Mouse (Mus musculus) thymus, adult 18-20 months (tissue): Measurements from ENCODE around the gene Spag16.

ENCODE experiments used
- DNase-seq, 2 experiments: peaks; one replicate each; pipeline ENCODE4 v3.0.0; 2022; ENCODE audit warnings: mixed read lengths in 2 of 2

The Spag16 gene

GRCm38 (mm10) chr1:70518918-70519317 is 692.1 kb downstream of the Spag16 start:
- DNase-seq: no peak

DNA sequence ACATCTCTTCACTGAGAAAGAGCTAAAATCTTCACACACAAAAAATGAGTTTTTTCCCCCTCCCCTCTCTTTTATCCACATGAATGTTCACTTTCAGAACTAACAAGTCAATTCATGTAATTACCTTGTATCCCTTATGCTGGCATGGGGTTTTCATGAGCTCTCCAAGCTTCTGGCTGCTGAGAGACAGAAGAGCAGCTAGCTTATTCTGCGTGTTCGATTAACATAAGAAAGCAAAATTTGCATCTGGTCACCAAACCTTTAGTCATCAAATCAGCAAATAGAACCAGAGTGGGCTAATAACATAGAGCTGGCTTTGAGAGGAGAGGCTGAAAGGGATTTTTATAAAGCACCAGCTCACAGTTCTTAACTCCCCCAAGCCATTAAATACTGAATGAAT is 700.4 kb downstream of the Spag16 start:
- DNase-seq: no peak

GRCm38 (mm10) chr1:70529771-70530170 is 703.0 kb downstream of the Spag16 start:
- no peak for DNase-seq

- DNase-seq: no peak
These were observed 725.1 kb downstream of the Spag16 start for GRCm38 (mm10) chr1:70551839-70552238.

GRCm38 (mm10) chr1:70621805-70622204 is 795.0 kb downstream of the Spag16 start:
- DNase-seq: no peak

DNA sequence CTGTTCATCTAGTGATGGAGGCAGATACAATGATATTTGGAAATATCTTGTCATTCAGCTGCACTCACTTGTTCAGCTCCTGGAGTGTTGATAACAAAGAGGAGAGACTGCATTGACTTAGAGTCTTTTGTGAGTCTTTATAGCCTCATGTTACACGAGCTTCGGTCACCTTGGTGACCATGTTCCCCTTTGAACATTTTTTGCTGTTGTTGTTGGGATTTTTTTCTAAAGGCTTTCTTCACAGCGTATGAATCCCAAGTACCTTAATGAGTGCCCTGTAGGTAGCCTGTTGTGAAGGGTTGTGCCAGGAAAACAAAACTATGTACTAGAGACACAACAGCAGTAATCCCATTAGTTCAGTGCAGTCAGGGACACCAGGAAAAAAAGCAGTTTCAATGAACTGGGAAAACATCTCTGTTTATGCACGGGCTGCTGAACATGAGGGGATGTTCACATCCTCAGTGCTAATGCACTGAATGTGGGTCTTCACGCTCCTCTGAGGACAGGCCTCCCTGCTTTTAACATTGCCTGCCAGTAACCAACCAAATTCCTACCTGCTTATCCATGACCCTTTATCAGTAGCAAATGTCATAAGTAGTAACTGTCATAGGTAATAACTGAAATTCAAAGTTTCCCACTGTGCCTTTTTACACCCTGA is 798.2 kb downstream of the Spag16 start:
- no peak for DNase-seq

DNA sequence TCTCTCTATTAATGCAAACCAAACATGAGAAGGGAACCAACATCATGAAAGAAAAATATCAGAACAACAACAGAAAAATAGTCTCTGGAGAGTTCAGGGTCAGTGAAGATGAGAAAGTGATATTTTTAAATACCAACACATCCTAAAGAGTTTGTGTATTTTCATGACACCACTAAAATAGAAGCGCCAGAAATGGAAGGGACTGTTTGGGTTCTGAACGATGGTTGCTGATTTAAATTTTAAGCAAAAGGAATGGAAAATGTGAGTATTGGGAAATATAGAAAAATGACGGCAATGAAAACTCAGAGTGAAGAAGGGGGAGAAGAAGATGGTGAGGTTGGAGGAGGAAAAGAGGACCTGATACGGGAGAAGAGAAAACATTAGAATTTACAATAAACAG is 825.9 kb downstream of the Spag16 start:
- DNase-seq: no peak

DNA sequence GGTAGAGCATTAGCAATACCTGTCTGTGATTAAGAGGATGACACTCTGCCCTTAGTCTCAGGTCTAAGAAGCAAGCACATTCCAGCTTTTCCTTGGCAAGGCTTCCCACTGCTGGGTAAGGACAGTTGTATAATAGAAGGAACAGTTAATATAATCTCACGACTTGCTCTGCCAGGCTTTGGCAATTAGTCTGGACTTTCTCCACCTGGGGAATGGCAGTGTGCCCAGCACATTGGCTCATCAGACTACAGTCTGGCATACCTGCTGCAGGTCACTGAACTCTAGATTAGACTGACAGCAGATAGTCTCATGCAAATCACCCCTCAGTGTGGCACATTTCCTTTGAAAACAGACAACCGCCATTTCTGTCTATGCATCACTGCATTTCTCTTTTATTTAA is 865.8 kb downstream of the Spag16 start:
- DNase-seq: no peak

- DNase-seq: no peak
These were observed 873.5 kb downstream of the Spag16 start for GRCm38 (mm10) chr1:70700270-70700669.

DNA sequence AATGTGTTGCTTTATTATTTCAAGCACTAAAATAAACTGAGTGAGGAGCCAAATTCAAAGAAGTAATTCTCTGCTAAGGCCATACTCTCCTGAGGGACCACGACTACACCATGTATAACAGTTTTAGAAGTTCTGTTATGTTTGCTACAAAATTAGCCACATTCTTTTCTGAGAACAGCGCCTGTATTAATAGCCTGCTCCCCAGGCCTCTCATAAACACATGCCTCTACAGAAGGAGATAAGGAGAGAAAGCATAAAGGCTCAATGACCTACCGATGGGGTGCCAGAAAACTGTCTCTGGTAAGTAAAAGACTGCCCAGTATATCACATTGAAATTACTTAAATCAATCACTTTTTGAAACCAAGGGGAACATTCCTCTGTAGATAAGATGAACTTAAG is 877.2 kb downstream of the Spag16 start:
- no peak for DNase-seq

GRCm38 (mm10) chr1:70705821-70706220 is 879.1 kb downstream of the Spag16 start:
- no peak for DNase-seq

DNA sequence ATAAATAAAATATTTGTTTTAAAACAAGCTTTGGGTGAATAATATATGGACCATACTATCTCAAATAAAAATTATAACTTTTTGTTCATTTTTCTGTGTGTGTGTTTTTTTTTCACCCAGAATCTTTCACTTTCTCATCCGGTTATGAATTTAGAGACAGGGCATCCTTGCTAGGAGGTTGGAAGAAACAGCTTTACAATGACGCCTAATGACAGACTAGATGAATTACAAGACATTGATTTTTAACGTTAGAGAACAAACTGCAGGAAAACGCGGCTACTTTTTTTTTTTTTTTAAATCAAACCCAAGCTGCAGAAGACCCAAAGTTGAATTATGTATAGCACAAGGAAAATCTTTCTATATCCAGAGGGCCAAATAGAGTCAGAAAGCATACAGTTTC is 898.3 kb downstream of the Spag16 start:
- DNase-seq: no peak

DNA sequence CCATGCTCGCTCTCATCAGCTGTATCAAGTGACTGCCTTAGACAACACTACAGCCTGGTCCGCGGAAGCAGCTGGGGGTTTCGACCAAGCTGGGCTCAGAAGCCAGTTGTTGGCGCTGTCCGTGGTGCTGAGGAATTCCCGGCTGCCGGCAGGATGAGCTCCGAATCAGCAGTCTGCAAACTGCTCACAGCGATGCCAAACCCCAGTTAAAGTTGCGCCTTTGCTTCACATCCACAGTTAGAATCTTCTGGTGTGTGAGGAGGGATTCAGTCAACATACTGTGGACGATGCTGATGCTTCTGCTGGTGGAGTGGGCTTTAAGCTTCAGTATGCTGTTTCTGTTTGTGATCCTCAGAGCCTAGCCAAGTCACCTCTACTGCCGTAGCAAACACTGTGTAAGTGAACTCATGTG is 898.9 kb downstream of the Spag16 start, which contains the start of gene Vwc2l:
Vwc2l (plus strand) TSS at position 61 of the 412 bp plus-strand sequence.
- DNase-seq: no peak
